Mouse (Mus musculus) layer of hippocampus, adult 9-10 months (tissue): ENCODE results near the gene Ptges2.
A peak's percentile ranks its signal among the peaks of the same experiment; 100 is the strongest.

ENCODE experiments used
- DNase-seq: peaks from one replicate; pipeline ENCODE4 v3.0.0; 2022; ENCODE audit warnings: low spot score

Gene Ptges2

GRCm38 (mm10) chr2:32416556-32416955, 20.9 kb downstream of the Ptges2 start:
- no peak for DNase-seq

DNA sequence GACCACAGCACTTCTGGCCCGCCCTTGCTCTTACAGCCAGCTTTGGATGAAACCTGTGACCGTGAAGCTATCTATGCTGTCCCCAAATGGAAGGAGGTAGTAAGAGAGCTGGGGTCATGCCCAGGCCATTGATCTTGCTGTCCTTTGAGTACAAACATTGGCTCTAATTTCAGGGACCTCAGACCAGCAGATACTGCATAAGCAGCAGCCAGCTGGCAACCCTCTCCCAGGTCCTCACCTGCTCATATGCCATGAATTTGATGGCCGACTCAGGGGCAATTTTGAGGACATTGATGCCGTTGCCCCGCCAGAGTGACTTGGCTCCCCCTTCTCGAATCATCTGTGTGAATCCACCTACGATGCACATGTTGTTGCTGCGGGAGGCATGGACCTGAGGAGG, 21.8 kb downstream of the Ptges2 start:
- no peak for DNase-seq

DNA sequence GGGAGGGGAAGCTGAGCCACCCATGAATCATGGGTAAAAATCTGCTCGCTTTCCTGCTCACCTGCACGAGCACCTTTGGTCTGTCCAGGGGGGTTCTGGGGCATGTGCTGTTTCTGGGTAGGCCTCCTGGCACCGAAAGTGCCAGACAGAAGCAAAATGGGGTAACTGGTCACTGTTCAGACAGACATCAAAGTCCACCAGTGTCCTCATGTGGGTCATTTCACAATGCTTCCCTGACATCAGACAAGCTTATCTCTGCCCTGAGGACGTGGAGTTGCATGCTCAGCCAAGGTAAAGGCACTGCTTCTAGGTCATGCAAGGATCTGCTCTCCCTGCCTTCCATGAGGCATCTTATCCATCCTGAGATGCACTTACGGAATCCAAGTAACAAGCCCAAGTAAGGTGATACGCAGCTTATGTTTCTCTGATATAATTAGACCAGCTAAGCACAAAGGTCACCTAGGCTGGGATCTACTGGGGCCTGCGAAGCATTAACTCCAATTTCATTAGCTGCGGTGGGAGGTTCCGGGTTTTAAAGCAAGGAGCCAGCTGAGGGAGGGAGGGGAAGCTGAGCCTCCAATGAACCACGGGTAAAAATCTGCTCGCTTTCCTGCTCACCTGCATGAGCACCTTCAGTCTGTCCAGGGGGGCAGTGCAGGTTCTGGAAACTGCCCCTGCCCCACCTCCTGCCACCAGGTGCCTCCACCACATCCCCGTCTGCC, 22.9 kb downstream of the Ptges2 start:
- DNase-seq = no peak

- no peak for DNase-seq
These were observed 23.7 kb downstream of the Ptges2 start for GRCm38 (mm10) chr2:32419359-32419758.

GRCm38 (mm10) chr2:32420066-32420608, 24.4 kb downstream of the Ptges2 start:
- no peak for DNase-seq

DNA sequence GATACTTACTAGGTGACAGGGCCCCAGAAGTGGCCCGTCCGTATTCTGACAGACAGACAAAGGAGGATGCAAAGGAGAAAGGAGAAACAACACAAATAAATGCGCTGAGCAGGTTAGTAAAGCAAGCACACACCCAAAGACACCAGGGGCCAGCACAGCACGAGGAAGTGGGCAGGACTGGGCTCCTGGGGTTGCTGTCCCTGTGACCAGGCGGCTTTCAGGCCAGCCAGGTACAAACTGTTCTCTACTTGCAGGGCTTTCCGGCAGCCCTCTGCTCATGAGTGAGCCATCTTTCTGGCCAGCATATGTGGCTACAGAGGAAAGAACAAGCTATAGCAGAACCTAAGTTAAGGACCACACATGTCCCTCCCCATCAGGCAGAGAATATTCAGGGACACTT, 25.0 kb downstream of the Ptges2 start:
- DNase-seq = no peak

DNA sequence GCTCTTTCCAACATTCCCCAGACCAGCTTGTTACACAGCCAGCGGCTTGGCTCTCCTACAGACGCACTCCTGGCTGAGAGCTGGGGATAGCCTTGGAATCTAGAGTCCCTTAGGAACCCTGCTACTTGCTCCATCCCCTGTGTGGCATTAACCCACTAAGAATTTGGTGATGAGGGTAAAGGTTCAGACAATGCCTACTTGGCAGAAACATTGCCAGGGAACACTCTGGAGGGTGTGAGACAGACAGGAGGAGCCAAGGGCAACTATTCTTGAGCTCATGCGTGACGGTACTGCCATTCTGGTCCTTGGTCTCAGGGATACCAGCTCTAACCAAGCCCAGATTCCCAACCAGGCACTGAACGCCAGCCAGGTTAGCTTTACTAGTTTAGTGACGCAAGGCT, 26.2 kb downstream of the Ptges2 start:
- no peak for DNase-seq

DNA sequence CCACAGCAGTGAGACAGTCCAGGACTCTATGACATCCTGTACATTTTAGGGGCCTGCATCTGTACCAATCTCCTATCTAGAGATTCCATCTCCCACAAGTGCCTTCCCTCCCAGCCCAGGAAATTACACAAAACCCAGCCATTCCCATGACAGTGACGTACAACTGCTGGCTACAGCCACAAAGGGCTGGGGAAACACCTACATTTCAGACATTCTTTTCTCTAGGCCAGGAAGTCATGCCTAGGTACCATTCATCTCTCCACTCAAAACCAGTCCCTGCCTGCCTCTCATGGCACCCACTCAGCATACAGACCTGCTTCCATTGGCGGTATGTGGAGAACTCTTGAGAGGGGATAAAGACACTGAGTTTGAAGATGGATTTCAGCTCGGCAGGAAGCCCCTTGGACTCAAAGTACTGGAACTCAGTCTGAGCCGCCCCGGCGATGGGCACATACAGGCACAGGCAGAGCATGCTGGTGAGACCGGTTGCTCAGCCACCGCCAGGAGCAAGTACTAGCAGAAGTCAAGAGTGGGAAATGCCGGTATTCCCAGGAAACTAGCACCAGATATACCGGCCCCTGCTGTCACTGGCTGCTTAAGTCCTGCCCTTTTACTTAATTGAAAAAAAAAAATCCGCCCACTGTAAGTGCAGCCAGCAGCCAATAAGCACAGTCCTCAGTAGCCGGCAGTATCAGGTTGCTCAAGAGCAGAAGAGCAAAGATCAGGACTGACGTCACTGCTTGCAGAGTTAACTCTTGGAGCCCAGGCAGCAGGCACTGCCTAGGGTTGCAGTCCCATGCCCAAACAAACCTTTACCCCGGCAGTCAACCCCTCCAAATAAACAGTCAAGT, 28.0 kb downstream of the Ptges2 start:
- no peak for DNase-seq

- no peak for DNase-seq
These were observed 29.1 kb downstream of the Ptges2 start for GRCm38 (mm10) chr2:32424796-32425195.

DNA sequence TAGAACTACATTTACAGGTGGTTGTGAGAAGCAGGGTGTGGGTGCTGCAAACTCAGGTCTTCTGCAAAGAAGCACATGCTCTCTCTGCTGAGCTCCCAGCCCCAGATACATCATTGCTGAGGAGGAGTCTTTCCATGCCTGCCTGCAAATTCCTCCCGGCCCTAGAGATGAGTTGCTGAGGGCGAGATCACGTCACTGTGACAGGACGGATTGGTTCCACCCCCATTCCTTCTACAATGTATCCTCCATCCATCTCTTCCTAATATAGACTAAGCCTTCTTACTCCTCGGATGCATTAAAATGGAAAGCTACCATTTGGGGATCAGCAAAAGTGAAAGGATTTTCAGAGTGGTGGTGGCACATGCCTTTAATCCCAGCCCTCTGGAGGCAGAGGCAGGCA, 29.9 kb downstream of the Ptges2 start:
- no peak for DNase-seq

GRCm38 (mm10) chr2:32426141-32426540, 30.4 kb downstream of the Ptges2 start:
- no peak for DNase-seq

- DNase-seq = no peak
These were observed 32.0 kb downstream of the Ptges2 start for GRCm38 (mm10) chr2:32427720-32428119.

- peak; percentile 59 for DNase-seq
These were observed 32.6 kb downstream of the Ptges2 start for GRCm38 (mm10) chr2:32428262-32428722.

DNA sequence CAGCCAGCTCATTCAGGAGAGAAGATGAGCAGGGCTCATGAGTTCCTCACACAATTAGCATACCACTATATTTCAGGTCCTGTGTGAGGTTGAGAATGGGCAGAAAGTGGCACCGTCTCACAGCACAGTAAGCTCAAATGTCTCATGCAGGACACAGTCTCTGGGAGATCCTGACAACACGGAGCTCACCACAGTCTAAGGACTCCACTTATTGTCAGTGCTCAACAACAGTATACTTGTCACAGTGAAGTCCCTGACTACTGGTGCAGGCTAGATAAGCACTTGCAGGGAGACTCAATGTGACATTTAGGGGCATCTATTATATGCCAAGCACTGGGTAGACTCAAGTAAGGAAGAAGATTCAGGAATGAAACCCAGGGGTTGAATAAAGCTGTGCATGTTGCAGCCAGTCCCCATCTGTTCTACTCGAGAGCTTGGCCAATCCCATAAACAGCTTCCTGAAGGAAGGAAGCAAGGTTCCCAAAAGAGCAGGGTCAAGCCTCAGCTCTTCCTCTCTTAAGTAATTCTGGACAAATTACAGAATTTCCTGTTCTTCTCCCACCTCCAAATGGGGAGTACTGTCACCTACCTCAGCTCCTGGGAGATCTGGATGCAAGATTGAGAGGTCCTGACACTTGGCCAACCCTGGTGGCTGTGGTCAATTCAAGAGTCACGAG, 33.7 kb downstream of the Ptges2 start:
- no peak for DNase-seq

DNA sequence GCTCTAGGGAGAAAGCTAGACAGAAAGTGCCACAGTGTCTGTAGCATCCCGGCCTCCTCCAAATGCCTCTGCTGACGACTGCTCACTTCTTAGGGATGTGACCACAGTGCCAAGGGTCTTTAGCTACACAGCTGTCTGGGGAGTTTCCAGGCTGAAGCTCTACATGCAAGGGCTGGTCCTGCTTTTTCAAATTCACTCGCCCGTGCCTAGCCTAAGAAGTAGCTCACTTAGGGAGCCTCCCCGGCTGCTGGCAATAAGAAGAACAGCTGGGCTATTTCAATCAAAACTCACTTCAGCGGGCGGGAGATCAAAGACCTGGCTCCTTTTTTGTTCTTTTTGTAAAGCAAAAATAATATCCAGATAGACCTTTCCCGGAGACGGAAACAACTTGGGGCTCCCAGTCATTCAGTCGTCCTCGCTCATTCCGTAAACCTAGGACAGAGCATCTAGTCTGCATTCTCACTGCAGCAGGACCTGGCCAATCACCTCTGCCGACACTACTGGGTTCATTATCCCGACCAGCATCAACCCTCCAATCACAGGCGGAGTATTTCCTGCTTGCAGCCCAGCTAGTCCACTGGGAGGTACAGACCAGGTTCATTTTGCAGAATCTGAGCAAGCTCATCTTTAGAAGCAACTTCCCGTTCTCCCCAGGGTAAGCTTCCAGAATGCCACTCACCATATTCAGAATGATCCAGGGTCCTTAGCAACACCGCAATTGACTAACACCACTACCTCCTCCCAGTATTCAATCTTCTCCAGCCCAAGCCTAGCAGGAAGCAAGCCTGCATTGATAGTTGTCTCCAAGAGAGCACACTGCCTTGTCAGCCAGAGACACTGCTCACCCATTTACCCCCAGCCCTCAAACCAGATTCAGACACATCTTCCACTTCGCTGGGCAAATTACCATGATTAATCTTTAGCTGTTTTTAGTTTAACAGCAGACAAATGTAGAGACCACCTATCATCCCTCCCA, 35.3 kb downstream of the Ptges2 start:
- DNase-seq = peak; percentile 80

DNA sequence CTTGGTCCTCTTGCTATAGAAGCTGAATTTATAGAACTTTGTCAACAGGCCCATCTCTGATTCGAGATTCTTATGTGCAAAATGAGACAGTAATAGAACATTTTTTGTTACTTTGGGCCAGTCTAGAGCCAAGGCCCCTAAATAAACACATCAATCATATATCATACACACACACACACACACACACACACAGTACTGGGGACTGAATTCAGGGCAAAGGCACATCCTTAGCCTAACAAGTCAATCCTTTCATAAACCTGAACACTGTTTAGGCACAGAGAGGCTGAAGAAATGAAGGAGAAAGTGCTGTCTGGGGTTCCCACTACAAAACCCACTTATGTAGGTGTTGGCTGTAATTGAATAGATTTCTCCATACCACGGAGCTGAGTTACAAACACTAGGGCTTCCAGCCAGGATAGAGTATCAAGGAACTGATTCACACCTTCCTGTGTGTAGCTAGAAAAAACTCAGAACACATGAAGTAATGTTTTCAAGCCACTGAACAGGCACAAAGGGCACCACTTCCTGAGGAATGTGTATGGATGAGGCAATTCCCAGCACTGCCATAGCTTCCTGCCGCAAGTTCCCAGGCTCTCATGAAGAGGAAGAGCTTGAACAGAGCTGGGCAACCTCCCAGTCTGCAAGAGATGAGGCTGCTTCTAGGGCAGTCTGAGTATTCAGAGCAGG, 41.1 kb downstream of the Ptges2 start:
- DNase-seq = no peak

DNA sequence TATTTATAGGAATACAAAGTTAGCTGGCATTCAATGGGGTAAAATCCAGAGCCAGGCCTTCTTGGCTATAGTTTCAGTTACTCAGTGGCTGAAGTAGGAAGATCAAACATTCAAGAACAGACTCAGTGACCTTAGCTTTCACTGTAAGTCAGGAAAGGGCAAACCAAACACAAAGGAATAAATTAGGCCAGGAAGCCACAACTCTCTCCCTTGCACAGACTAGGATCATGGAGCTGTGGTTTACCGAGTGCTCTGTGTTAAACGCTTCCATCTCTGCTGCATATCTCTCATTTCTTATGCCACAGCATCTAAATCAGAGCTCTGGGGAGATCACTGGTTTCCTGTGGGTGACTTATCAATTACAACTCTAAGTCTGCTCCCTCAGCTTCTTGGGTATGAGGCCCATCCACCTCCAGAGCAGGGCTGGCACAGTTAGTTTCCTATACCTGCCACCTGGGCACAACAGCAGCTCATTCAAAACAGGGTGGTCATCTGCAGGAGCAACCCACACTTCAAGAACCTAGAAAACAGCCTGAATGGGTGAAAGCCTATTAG, 42.0 kb downstream of the Ptges2 start:
- DNase-seq = no peak

DNA sequence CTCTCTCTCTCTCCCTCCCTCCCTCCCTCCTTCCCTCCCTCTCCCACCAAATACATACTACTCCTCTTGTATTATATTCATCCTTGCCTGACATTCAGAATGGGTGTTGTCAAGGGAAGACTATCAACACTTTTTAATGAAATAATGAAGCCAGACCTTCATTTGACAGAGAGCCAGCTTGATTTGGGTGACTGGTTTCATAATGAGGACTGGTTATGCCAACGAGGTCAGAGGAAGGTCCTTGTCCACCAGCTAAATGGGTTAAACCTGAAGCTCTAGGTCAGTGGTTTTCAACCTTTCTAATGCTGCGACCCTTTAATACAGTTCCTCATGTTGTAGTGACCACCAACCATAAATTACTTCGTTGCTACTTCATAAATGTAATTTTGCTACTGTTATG, 43.0 kb downstream of the Ptges2 start:
- DNase-seq = no peak

DNA sequence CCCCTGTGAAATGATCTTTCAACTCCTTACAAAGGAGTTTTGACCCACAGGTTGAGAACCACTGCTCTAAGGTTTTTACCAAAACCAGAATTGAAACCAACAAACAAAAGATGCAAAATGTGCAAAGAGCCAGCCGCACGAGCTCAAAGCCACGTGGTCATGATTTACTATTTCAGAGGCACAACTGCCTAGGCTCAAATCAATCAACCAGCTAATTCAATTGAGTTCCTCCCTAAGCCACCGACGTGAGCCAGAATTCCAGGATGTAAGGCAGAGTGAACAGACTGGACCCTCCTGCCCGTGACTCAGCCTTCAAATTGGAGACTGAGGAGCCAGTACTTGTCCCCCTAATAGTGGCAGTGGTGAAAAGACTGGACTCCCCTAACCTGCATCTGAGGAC, 43.5 kb downstream of the Ptges2 start:
- DNase-seq = no peak

DNA sequence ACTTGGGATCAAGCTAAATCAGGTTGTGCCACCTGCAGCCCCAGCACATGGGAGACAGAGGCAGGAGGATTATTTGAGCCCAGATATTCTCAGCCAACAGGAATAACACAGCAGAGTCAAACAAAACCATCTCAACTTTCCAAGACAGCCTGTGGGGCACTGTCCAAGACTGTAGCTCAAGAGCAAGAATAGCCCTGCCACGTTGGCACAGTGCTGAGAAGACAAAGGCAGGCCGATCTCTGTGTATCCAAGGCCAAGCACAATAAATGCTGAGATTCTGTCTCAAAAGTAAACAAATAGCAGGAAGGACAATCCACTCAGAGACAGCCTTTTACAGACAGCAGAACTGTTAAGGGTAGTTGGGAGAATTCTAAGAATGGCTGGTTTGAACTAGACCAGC, 44.5 kb downstream of the Ptges2 start:
- DNase-seq = no peak
